Mouse (Mus musculus) c-Kit-negative CD71-positive TER-119-positive erythroid progenitor cells, embryonic 14.5 days (primary cell): ENCODE measurements around the gene Cdk2.

Experiments used
- DNase-seq: peaks from one replicate; pipeline ENCODE4 v3.0.0-alpha.2; 2013; ENCODE audit warnings: low read depth, low spot score

Gene Cdk2

DNA sequence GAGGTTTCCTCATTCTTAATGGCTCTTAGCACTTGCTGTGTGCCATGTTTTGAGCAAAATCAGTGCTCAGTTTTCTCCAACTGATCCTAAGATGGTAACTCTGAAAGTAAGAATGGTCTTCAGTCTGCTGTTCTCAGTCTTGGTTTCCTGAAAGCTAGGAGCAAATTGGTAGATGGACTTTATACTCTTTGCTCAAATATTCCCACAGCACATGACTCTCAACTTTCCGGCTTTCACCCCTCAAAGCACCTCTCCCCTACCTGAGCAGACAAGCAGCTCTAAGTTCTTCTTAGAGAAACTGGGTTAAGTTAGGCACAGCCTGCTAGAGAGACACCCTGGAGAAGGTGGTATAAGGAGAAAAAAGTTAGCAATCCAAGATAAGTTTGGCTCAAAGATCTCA is 48.1 kb downstream of the Cdk2 start:
- no peak for DNase-seq

DNA sequence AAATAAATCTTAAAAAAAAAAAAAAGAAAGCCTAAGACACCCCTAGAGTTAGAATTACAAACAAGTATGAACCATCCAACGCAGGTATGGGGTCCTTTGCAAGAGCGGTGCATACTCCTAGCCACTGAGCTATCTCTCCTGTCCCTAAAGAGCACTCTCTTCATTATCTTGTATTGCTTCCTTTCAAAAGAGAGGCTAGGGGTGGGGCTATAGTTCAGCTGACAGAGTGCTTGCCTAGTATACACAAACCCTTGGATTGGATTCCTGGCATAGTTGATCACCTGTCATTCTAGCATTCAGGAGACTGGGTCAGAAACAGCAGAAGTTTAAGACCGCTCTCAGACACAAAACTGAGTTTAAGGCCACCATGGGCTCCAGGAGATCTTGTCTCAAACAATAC is 49.6 kb downstream of the Cdk2 start:
- DNase-seq: no peak

DNA sequence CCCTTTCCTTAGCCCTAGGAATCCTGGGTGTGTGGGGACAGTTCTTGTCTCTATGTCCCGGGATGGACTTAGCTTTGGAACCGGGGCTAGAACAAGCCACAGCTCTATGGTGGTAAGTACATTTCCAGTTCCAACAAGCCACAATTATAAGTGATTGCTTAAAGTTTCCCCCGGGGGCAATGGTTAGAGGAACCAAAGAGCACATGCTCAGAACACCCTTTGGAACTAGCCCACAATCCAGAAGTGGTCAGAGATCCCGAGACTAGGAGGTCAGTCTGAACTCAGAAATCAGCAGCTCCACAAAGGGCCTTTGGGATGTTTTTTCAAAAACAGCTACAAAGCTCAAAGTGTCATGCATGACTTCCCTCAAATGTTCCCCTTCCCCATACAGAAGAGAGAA is 51.0 kb downstream of the Cdk2 start:
- DNase-seq: no peak
